Mouse (Mus musculus) frontal cortex, postnatal 36 days (tissue): ENCODE results near the gene Nrp2.
A peak's percentile ranks its signal among the peaks of the same experiment; 100 is the strongest.

Experiments
- DNase-seq, 2 experiments: peaks; one replicate each; pipeline ENCODE4 v3.0.0; 2022; ENCODE audit warnings: low spot score in 2 of 2

The Nrp2 gene

GRCm38 (mm10) chr1:62704889-62705516 lies 1.9 kb downstream of the Nrp2 start:
- no peak for DNase-seq

GRCm38 (mm10) chr1:62705517-62705981 lies 2.5 kb downstream of the Nrp2 start:
- DNase-seq, result peak; percentile 38 to 49

DNA sequence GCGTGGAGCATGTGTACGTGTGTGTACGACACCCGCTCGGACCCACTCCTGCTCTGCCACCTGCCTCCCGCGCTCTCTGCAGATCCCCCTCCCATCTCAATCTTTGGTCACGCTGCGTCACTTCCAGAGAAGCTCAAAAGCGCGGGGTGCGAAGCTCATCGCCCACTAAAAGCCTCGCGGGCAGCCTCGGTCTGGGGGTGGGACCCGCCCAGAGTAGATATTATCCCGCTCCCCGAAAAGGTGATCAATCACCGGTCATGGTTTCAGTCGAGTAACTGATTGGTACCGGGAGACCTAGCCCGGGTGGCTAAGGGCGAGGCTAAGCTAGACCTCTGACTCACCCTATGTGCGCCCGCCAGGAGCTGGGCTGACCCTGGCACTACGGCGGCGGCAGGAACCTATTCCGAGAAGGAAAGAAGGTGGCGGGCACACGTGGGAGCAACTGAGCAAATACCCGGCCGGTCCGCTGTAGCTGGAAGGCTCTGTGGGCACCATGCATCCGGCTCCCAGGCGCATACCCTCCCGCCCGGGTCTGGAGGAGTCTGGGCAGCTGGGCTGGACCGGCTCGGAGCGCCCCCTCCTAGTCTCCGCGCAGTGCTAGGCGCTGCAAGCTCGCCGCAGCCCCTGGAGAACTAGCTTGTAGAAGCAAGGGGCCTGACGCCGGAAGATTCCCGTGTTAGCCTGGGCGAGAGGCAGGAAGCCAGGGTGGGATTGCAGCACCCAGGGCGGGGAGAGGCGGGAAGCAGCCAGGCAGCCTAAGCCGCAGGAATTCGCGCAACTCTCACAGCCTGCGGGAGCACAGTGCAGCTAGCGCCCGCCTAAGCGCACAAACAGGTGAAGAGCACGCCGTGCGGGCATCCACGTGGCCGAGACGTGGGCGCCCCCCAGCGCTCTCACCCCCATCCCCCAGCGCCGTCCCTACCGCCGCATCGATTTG lies 3.3 kb downstream of the Nrp2 start:
- peak; percentile 60 to 67 for DNase-seq

DNA sequence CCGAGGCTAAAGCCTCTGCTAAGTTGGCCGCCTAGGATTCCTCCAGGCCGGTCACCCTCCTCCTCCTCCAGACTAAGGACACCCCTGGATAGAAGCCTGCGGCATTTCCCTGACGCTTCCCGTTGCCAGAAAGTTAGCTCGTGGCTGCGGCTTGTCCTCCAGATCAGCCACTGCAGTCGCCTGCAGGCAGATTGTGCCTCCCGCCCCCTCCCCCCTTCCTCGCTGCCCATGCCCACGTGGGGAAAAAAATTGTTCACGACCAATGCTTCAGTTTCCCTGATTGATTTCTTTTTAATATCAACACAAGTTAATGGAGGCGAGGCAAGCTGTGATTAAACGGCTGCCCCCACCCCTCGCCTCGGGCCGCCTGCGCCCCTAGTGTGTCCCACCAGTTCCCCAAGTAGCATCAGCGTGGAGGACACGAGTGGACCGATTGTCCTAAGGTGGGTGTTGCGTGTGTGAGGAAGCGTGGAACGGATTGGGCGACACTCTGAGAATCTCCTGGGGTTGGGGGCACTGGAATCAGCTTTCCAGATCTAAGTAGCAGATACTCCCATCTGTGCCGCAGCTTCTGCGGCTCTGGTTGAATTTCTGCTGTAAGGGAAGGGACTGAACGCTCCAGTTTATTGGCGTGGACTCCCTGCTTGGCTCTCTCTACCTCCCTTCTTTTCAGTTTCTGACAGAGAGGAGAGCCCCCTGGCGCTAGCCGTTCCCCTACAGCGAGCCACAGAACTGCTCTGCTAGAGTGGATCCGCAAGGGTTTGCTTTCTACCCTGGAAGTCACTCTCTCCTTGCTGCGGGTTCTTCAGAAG lies 4.2 kb downstream of the Nrp2 start:
- peak; percentile 22 to 43 for DNase-seq

GRCm38 (mm10) chr1:62707913-62708860 lies 5.1 kb downstream of the Nrp2 start:
- DNase-seq, result no peak

GRCm38 (mm10) chr1:62709770-62710335 lies 6.8 kb downstream of the Nrp2 start:
- DNase-seq, result no peak

GRCm38 (mm10) chr1:62713021-62713676 lies 10.1 kb downstream of the Nrp2 start:
- DNase-seq, result no peak

GRCm38 (mm10) chr1:62715004-62715403 lies 11.9 kb downstream of the Nrp2 start:
- no peak for DNase-seq

- no peak for DNase-seq
These were observed 12.6 kb downstream of the Nrp2 start for GRCm38 (mm10) chr1:62715692-62716091.

GRCm38 (mm10) chr1:62716836-62717478 lies 13.9 kb downstream of the Nrp2 start:
- no peak for DNase-seq

- peak; percentile 50 to 57 for DNase-seq
These were observed 14.6 kb downstream of the Nrp2 start for GRCm38 (mm10) chr1:62717552-62718236.

DNA sequence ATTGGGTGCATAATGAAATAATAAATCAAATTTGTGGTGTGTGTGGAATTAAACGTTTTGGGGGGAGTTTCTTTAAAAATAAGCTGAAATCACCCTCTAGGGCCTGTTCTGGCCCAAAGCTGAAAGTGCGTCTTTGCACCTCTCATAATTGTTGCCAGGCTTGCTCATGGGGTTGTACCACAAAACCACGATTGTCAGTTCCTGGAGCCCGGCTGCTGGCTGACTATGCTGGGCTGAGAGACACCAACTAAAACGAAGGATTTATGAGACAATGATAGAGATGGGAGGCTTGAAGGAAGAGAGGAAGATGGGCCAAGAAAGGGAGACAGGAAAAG lies 15.1 kb downstream of the Nrp2 start:
- DNase-seq, result no peak

DNA sequence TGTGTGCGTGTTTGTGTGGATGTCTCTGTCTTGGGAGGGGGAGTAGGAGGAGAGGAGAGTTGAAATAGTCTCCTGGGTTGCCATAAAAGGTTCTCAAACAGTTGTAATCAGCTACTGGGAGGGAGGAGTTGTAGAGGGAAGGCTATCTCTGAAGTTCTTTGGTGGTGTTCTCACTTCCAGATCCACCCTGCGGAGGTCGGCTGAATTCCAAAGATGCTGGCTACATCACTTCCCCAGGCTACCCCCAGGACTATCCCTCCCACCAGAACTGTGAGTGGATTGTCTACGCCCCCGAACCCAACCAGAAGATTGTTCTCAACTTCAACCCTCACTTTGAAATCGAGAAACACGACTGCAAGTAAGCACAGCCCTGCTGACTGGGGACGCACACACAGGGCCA lies 15.7 kb downstream of the Nrp2 start:
- DNase-seq, result no peak

DNA sequence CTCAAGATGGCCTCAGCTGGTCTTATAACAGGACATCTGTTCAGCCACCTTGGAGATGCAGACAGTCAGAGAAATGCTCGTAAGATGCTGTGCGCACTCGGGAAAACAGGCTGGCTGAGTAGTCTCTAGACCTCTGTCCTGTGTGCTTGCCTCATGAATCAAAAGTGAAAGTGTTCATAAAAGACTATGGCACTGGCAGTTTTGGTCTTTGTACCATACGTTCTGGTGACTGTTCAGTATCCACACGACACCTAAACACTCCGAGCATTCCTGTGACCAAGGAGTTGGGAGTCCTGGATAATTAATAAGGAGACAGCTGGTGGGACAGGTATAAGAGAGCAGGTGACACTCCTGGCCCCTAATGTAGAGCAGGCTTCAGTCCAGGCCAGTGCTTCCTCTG lies 16.7 kb downstream of the Nrp2 start:
- DNase-seq, result no peak

DNA sequence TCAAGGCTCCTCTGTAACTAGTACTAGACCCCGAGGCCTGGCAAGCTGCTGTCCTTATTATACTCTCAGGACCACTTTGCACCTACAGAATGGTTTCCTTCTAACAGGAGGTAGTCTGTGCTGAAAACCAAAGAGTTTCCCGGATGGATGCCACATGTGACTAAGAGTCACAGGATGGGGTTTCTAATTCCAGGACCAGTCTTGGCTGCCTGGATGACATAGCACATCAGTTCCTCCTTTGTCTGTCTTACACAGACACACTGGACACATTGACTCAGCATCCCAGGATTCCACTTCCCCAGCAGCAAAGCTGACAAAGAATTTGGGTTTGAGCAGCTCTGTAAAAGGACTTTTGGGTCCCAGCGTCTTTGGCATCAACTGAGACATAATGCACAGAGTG lies 17.1 kb downstream of the Nrp2 start:
- no peak for DNase-seq

DNA sequence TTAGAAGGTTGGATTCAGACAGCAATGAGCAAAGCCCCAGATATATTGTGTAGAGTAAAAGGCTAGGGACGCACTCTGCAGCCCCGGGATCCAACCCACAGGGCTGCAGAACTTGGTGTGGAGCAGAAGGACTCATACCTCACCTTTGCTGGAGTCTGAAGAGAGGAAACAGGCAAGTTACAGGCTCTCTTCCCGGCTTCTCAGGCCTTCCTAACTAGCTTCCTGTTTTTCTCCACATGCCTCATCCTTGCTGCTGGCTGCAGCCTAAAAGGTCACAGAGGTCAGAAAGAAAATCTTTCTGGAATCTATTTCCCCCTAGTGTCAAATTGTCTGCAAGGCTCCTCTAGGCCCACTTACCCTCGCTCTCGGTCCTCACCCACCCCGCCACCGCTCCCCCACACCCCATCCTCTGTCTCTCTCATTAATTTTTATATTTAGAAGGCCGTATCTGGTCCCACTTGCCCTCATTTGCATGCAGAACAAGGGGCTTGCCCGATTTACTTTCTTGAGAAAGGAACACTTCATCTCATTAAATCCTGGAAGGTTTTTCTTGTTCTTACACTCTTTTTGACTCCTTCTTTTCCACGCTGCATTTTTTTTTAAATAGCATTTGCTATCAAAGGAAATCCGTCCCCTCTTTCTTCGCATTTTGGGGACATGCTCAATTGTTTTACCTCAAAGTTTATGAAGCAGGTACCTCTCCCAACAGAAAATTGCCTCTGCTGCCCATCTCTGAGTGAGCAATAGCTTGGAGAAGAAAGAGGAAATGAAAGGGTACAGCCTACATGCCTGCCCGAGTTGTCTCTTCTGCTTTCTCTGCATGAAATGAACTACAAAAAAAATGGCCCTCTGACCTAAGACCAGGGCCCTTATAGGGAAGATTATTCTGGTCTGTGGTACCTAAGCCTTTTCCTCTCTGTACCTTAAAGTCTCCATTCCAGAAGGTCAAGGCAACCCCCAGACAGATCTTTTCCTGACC lies 17.9 kb downstream of the Nrp2 start:
- DNase-seq, result no peak

- DNase-seq, result no peak
These were observed 18.7 kb downstream of the Nrp2 start for GRCm38 (mm10) chr1:62721706-62722187.

- no peak for DNase-seq
These were observed 19.4 kb downstream of the Nrp2 start for GRCm38 (mm10) chr1:62722526-62722925.
